ENCODE assay signal across 9 mouse cellular contexts in genomic region chr2:155051622-155052351, GRCm38 (mm10). TPM values are rescaled to one million over a fixed set of nuclear protein-coding genes. Genes with fewer than 3 reads are reported as not detected.
A peak's percentile ranks its signal among the peaks of the same experiment; 100 is the strongest.
DNase-seq lines count a peak whose midpoint lies in the region; ATAC-seq and TF ChIP-seq lines count a peak whose summit lies in the region.
"Had no signal": no experiment of that assay in that cellular context is flagged by ENCODE, and none has a peak within 500 bp of the region (broad histone marks: within the 10 kb centered on the region; RNA-seq: fewer than 3 reads in every experiment).

No protein-coding gene starts in this region.

- peaks cover 17% of the 10 kb centered on the region; the same call in 1 of the 2 replicates for H3K4me1 ChIP-seq in heart, postnatal 0 days (ENCODE audit: control insufficient read depth, insufficient read depth)
- H3K4me1 ChIP-seq in embryonic facial prominence, embryonic 10.5 days, result peaks cover 35% of the 10 kb centered on the region
- H3K4me1 ChIP-seq in intestine, postnatal 0 days (replicated peaks; ENCODE audit: control insufficient read depth, insufficient read depth, low read length), result peaks cover 13% of the 10 kb centered on the region; the same call in 1 of the 2 replicates

- H3K4me2 ChIP-seq in heart, postnatal 0 days (ENCODE audit: low read depth, low read length), result peak overlapping the region; percentile 93
- peak overlapping the region; percentile 76 for H3K4me2 ChIP-seq in intestine, postnatal 0 days (replicated peaks; ENCODE audit: low read depth)

- H3K9ac ChIP-seq in heart, postnatal 0 days (replicated peaks; ENCODE audit: low read depth, low read length), result peak overlapping the region; percentile 51
- no peak overlapping the region for H3K9ac ChIP-seq in intestine, postnatal 0 days (ENCODE audit: low read depth, low read length)

- TF ChIP-seq CTCF in heart, postnatal 0 days (IDR thresholded peaks at IDR 0.05; ENCODE audit: low read depth), result no peak
- TF ChIP-seq CTCF in intestine, postnatal 0 days (IDR thresholded peaks at IDR 0.05; ENCODE audit: low read depth), result no peak

- intact Hi-C loops in heart, postnatal 25 days (cut with DNase I), result no loop called here

- H3K27me3 ChIP-seq in heart, postnatal 0 days (ENCODE audit: control insufficient read depth, insufficient read depth, low read length), result no peaks in the 10 kb centered on the region
- H3K27me3 ChIP-seq in embryonic facial prominence, embryonic 10.5 days (replicated peaks; ENCODE audit: low read depth, poor library complexity, severe bottlenecking), result no peaks in the 10 kb centered on the region
- no peaks in the 10 kb centered on the region for H3K27me3 ChIP-seq in intestine, postnatal 0 days (replicated peaks; ENCODE audit: control insufficient read depth, insufficient read depth, low read length)

- H3K9me3 ChIP-seq in heart, postnatal 0 days (replicated peaks; ENCODE audit: control insufficient read depth, low read length), result no peaks in the 10 kb centered on the region
- H3K9me3 ChIP-seq in embryonic facial prominence, embryonic 10.5 days, result no peaks in the 10 kb centered on the region
- H3K9me3 ChIP-seq in intestine, postnatal 0 days (ENCODE audit: control insufficient read depth), result no peaks in the 10 kb centered on the region

- DNase-seq in heart, postnatal 0 days (ENCODE audit: low spot score), result no peak
- DNase-seq in heart, postnatal 25 days (ENCODE audit: low spot score), result no peak
- DNase-seq in embryonic facial prominence, embryonic 10.5 days (ENCODE audit: low spot score), result no peak
- peak; percentile 16 for DNase-seq in naive thymus-derived CD4-positive, alpha-beta T cell, adult 2 months (ENCODE audit: low read depth)
- DNase-seq in retina, postnatal 1 day, result no peak
- DNase-seq in gastrocnemius, adult 18-20 months (ENCODE audit: low spot score), result no peak
- DNase-seq: gastrocnemius, postnatal 14 days had no signal

- peak overlapping the region; percentile 60 for H3K4me3 ChIP-seq in heart, postnatal 0 days (ENCODE audit: low read depth, low read length)
- peak overlapping the region; percentile 72 for H3K4me3 ChIP-seq in embryonic facial prominence, embryonic 10.5 days
- peak overlapping the region; percentile 44 for H3K4me3 ChIP-seq in intestine, postnatal 0 days (ENCODE audit: low read depth, low read length)

- H3K27ac ChIP-seq in heart, postnatal 0 days (ENCODE audit: low read depth), result peak overlapping the region; percentile 67
- H3K27ac ChIP-seq in embryonic facial prominence, embryonic 10.5 days (replicated peaks), result peak overlapping the region; percentile 92
- 0 out of 2 replicates have a peak overlapping the region, but pooled peaks have one; percentile 64 for H3K27ac ChIP-seq in intestine, postnatal 0 days (ENCODE audit: low read depth, low read length)

- no peak for ATAC-seq in heart, postnatal 0 days (ENCODE audit: insufficient read depth, low read depth)
- ATAC-seq in intestine, postnatal 0 days, result no peak
- no peak for ATAC-seq in activated CD4-positive, CD25-positive, alpha-beta regulatory T cell, adult 4 months

- 19% methylated on average over 9 of the region's 9 CpGs for WGBS in heart, postnatal 0 days
- 30% methylated on average over 9 of the region's 9 CpGs for WGBS in embryonic facial prominence, embryonic 10.5 days
- 11% methylated on average over 9 of the region's 9 CpGs for WGBS in intestine, postnatal 0 days

- no peaks in the 10 kb centered on the region for H3K36me3 ChIP-seq in heart, postnatal 0 days (replicated peaks; ENCODE audit: control insufficient read depth, insufficient read depth, low read length)
- H3K36me3 ChIP-seq in embryonic facial prominence, embryonic 10.5 days (replicated peaks), result no peaks in the 10 kb centered on the region
- no peaks in the 10 kb centered on the region for H3K36me3 ChIP-seq in intestine, postnatal 0 days (ENCODE audit: control insufficient read depth, insufficient read depth)

- TF ChIP-seq EP300 in heart, postnatal 0 days (IDR thresholded peaks at IDR 0.05; ENCODE audit: low read depth), result no peak

RNA-seq across cellular contexts. Expression of gene Ahcy, which starts 22.5 kb away (rescaled TPM):
- 52.2 and 91.8 TPM in 2 replicates for total RNA-seq in heart, postnatal 0 days (2014; rRNA removed; ENCODE audit: low replicate concordance)
- 18.7 and 18.9 TPM in 2 replicates for polyA plus RNA-seq in heart, postnatal 0 days (2015; fragmentation: Nextera tagmentation; extraction: Ambion mirVana)
- 10 to 100 TPM; 10.9 to 11.3 TPM for total RNA-seq in heart, postnatal 25 days (2021)
- polyA plus RNA-seq in embryonic facial prominence, embryonic 10.5 days (2016; fragmentation: Nextera tagmentation; extraction: Ambion mirVana), result 105 and 109 TPM in 2 replicates
- polyA plus RNA-seq in intestine, postnatal 0 days (2015; fragmentation: Nextera tagmentation; extraction: Ambion mirVana), result 45.7 and 47.9 TPM in 2 replicates
- 10 to 100 TPM; 30.2 to 50.5 TPM for polyA plus RNA-seq in activated CD4-positive, CD25-positive, alpha-beta regulatory T cell, adult 4 months (2017; shearing (Covaris generic))
- total RNA-seq in gastrocnemius, adult 18-20 months (2021), result 10 to 100 TPM; 14.4 to 15.8 TPM

RNA-seq across cellular contexts. Expression of gene Gm14226, which starts 33.7 kb away (rescaled TPM):
- 0.39 TPM in 1 of 2 replicates, not detected in the other for total RNA-seq in heart, postnatal 0 days (2014; rRNA removed; ENCODE audit: low replicate concordance)
- polyA plus RNA-seq in heart, postnatal 0 days (2015; fragmentation: Nextera tagmentation; extraction: Ambion mirVana), result 0.18 and 0.22 TPM in 2 replicates
- under 1 TPM; 0.13 to 0.17 TPM for total RNA-seq in heart, postnatal 25 days (2021)
- polyA plus RNA-seq in embryonic facial prominence, embryonic 10.5 days (2016; fragmentation: Nextera tagmentation; extraction: Ambion mirVana), result 0.88 and 1.3 TPM in 2 replicates
- polyA plus RNA-seq in intestine, postnatal 0 days (2015; fragmentation: Nextera tagmentation; extraction: Ambion mirVana), result 0.24 and 0.31 TPM in 2 replicates
- under 1 TPM in 1 of 2 experiments, not detected in 1; 0.19 TPM for polyA plus RNA-seq in activated CD4-positive, CD25-positive, alpha-beta regulatory T cell, adult 4 months (2017; shearing (Covaris generic))
- not detected for total RNA-seq in gastrocnemius, adult 18-20 months (2021)
- total RNA-seq: gastrocnemius, postnatal 14 days had no signal
